Mouse (Mus musculus): ENCODE measurements at regions not wholly inside any gene's neighbourhood (a gene's known extent, or its start where the extent isn't known, plus 50 kb on each side); places are given as distances from the start of the nearest gene placed in this dataset.
A peak's percentile ranks its signal among the peaks of the same experiment; 100 is the strongest.

- peak; percentile 6 for DNase-seq
These were observed 71.7 kb upstream of the Gm17604 start for GRCm38 (mm10) chrX:165076291-165076690.

Measured in lung, postnatal 10 days (tissue).